Mouse (Mus musculus): ENCODE results near the gene Auts2. TPM values are rescaled to one million over a fixed set of nuclear protein-coding genes. Genes with fewer than 3 reads are reported as not detected.

Gene Auts2
- total RNA-seq, 2 experiments from 2014 or later: 19.4 to 30.5 TPM

- DNase-seq: no peak
These were observed 76.4 kb downstream of the Auts2 start for GRCm38 (mm10) chr5:132466427-132467363.

GRCm38 (mm10) chr5:132462560-132462959 lies 80.6 kb downstream of the Auts2 start:
- intact Hi-C loops (cut with DNase I; ENCODE audit: low total_unique reads): no loop called here
- no peak for DNase-seq

More at GRCm38 (mm10) chr5:132466427-132467363, 76.4 kb downstream of the Auts2 start:
- intact Hi-C loops (cut with DNase I; ENCODE audit: low total_unique reads): no loop called here

- intact Hi-C loops (cut with DNase I; ENCODE audit: low total_unique reads): no loop called here
- no peak for DNase-seq
These were observed 84.6 kb downstream of the Auts2 start for GRCm38 (mm10) chr5:132458498-132458897.

- no peak for DNase-seq
- intact Hi-C loops (cut with DNase I; ENCODE audit: low total_unique reads): no loop called here
These were observed 90.8 kb downstream of the Auts2 start for GRCm38 (mm10) chr5:132452381-132452780.

- no peak for DNase-seq
- intact Hi-C loops (cut with DNase I; ENCODE audit: low total_unique reads): no loop called here
These were observed 93.1 kb downstream of the Auts2 start for GRCm38 (mm10) chr5:132450071-132450470.

GRCm38 (mm10) chr5:132448401-132449066 lies 94.6 kb downstream of the Auts2 start:
- DNase-seq: no peak
- intact Hi-C loops (cut with DNase I; ENCODE audit: low total_unique reads): no loop called here

- DNase-seq: no peak
- intact Hi-C loops (cut with DNase I; ENCODE audit: low total_unique reads): no loop called here
These were observed 97.8 kb downstream of the Auts2 start for GRCm38 (mm10) chr5:132445213-132445954.

- DNase-seq: no peak
- intact Hi-C loops (cut with DNase I; ENCODE audit: low total_unique reads): no loop called here
These were observed 100.2 kb downstream of the Auts2 start for GRCm38 (mm10) chr5:132442948-132443347.

- no peak for DNase-seq
These were observed 104.7 kb downstream of the Auts2 start for GRCm38 (mm10) chr5:132438414-132438813.

GRCm38 (mm10) chr5:132437994-132438393 lies 105.2 kb downstream of the Auts2 start:
- intact Hi-C loops (cut with DNase I; ENCODE audit: low total_unique reads): no loop called here
- no peak for DNase-seq

More at GRCm38 (mm10) chr5:132438414-132438813, 104.7 kb downstream of the Auts2 start:
- intact Hi-C loops (cut with DNase I; ENCODE audit: low total_unique reads): no loop called here

- intact Hi-C loops (cut with DNase I; ENCODE audit: low total_unique reads): no loop called here
- no peak for DNase-seq
These were observed 105.7 kb downstream of the Auts2 start for GRCm38 (mm10) chr5:132437478-132437877.

GRCm38 (mm10) chr5:132436901-132437300 lies 106.2 kb downstream of the Auts2 start:
- intact Hi-C loops (cut with DNase I; ENCODE audit: low total_unique reads): no loop called here

GRCm38 (mm10) chr5:132436473-132436872 lies 106.7 kb downstream of the Auts2 start:
- no peak for DNase-seq
- intact Hi-C loops (cut with DNase I; ENCODE audit: low total_unique reads): no loop called here

More at GRCm38 (mm10) chr5:132436901-132437300, 106.2 kb downstream of the Auts2 start:
- peak; percentile 14 for DNase-seq

- no peak for DNase-seq
- intact Hi-C loops (cut with DNase I; ENCODE audit: low total_unique reads): no loop called here
These were observed 107.7 kb downstream of the Auts2 start for GRCm38 (mm10) chr5:132435401-132435800.

- no peak for DNase-seq
- intact Hi-C loops (cut with DNase I; ENCODE audit: low total_unique reads): no loop called here
These were observed 109.6 kb downstream of the Auts2 start for GRCm38 (mm10) chr5:132433377-132434115.

- intact Hi-C loops (cut with DNase I; ENCODE audit: low total_unique reads): no loop called here
- DNase-seq: no peak
These were observed 113.8 kb downstream of the Auts2 start for GRCm38 (mm10) chr5:132429363-132429762.

- DNase-seq: no peak
- intact Hi-C loops (cut with DNase I; ENCODE audit: low total_unique reads): no loop called here
These were observed 116.8 kb downstream of the Auts2 start for GRCm38 (mm10) chr5:132426342-132426741.

GRCm38 (mm10) chr5:132425792-132426309 lies 117.3 kb downstream of the Auts2 start:
- intact Hi-C loops (cut with DNase I; ENCODE audit: low total_unique reads): no loop called here

GRCm38 (mm10) chr5:132410338-132410852 lies 132.7 kb downstream of the Auts2 start:
- DNase-seq: no peak
- intact Hi-C loops (cut with DNase I; ENCODE audit: low total_unique reads): no loop called here

More at GRCm38 (mm10) chr5:132425792-132426309, 117.3 kb downstream of the Auts2 start:
- DNase-seq: no peak
